Mouse (Mus musculus): ENCODE data around the gene S100g. TPM values are rescaled to one million over a fixed set of nuclear protein-coding genes. Genes with fewer than 3 reads are reported as not detected.

Gene S100g
- 1.4 and 3.1 TPM in 2 replicates for polyA plus RNA-seq (2012; rRNA removed)

- Histone ChIP-seq H3K27me3 (ENCODE audit: control insufficient read depth, insufficient read depth, low read length) (no peaks in the 10 kb centered on the region), H3K27ac (ENCODE audit: control insufficient read depth, insufficient read depth, low read length) (no peak within 1 kb of the TSS), H3K4me1 (replicated peaks; ENCODE audit: control insufficient read depth, insufficient read depth, low read length) (no peaks in the 10 kb centered on the region), H3K36me3 (ENCODE audit: control insufficient read depth, insufficient read depth, low read length) (no peaks in the 10 kb centered on the region), H3K4me3 (ENCODE audit: control insufficient read depth, insufficient read depth, low read length) (no peak within 1 kb of the TSS)
- TF ChIP-seq POLR2A (IDR thresholded peaks at IDR 0.05; ENCODE audit: control insufficient read depth, extremely low read depth, insufficient read depth, low read length, poor library complexity): no peak
- TF ChIP-seq CTCF (IDR thresholded peaks at IDR 0.05; ENCODE audit: borderline replicate concordance, control insufficient read depth, extremely low read depth, insufficient read depth, low read length, poor library complexity): no peak
- DNase-seq: no peak
- 94% methylated on average over 3 of the region's 3 CpGs for WGBS
Observed at GRCm38 (mm10) chrX:162964383-162964782, at the start of gene S100g. S100g (minus strand) TSS chrX:162964599.

DNA sequence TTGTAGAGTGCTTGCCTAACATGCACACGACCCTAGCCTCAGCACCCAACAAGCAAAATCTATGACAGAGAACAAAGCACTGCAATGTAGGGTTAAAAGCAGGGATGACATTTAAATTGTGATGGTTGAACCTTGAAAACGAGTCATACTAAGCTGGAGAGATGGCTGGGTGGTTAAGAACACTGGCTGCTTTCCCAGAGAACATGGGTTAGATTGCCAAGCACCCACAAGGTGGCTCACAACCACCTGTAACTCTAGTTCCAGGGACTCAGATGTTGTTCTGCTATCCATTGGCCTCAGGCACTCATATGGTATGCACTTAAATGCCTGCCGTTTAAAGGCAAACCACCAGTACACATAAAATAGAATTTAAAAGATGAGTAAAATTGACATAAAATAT, 27.7 kb upstream of the S100g start:
- no peak overlapping the region for H3K27ac ChIP-seq (ENCODE audit: control insufficient read depth, insufficient read depth, low read length)
- H3K4me1 ChIP-seq (replicated peaks; ENCODE audit: control insufficient read depth, insufficient read depth, low read length): no peaks in the 10 kb centered on the region
- TF ChIP-seq POLR2A (IDR thresholded peaks at IDR 0.05; ENCODE audit: control insufficient read depth, extremely low read depth, insufficient read depth, low read length, poor library complexity) (no peak), CTCF (IDR thresholded peaks at IDR 0.05; ENCODE audit: borderline replicate concordance, control insufficient read depth, extremely low read depth, insufficient read depth, low read length, poor library complexity) (no peak)
- DNase-seq: no peak
- H3K4me3 ChIP-seq (ENCODE audit: control insufficient read depth, insufficient read depth, low read length): no peak overlapping the region
- WGBS: 92% methylated on average over 3 of the region's 3 CpGs
- H3K36me3 ChIP-seq (ENCODE audit: control insufficient read depth, insufficient read depth, low read length): no peaks in the 10 kb centered on the region
- H3K27me3 ChIP-seq (ENCODE audit: control insufficient read depth, insufficient read depth, low read length): no peaks in the 10 kb centered on the region

- TF ChIP-seq POLR2A (IDR thresholded peaks at IDR 0.05; ENCODE audit: control insufficient read depth, extremely low read depth, insufficient read depth, low read length, poor library complexity) (no peak), CTCF (IDR thresholded peaks at IDR 0.05; ENCODE audit: borderline replicate concordance, control insufficient read depth, extremely low read depth, insufficient read depth, low read length, poor library complexity) (no peak)
- WGBS: 93% methylated on average over 4 of the region's 4 CpGs
- H3K27me3 ChIP-seq (ENCODE audit: control insufficient read depth, insufficient read depth, low read length): no peaks in the 10 kb centered on the region
Observed at GRCm38 (mm10) chrX:162991396-162991795, 27.0 kb upstream of the S100g start.

GRCm38 (mm10) chrX:162986876-162987495, 22.6 kb upstream of the S100g start:
- no peak for DNase-seq
- Histone ChIP-seq H3K27ac (ENCODE audit: control insufficient read depth, insufficient read depth, low read length) (no peak overlapping the region), H3K36me3 (ENCODE audit: control insufficient read depth, insufficient read depth, low read length) (no peaks in the 10 kb centered on the region), H3K4me1 (replicated peaks; ENCODE audit: control insufficient read depth, insufficient read depth, low read length) (no peaks in the 10 kb centered on the region), H3K4me3 (ENCODE audit: control insufficient read depth, insufficient read depth, low read length) (no peak overlapping the region), H3K27me3 (ENCODE audit: control insufficient read depth, insufficient read depth, low read length) (no peaks in the 10 kb centered on the region)
- TF ChIP-seq CTCF (IDR thresholded peaks at IDR 0.05; ENCODE audit: borderline replicate concordance, control insufficient read depth, extremely low read depth, insufficient read depth, low read length, poor library complexity) (no peak), POLR2A (IDR thresholded peaks at IDR 0.05; ENCODE audit: control insufficient read depth, extremely low read depth, insufficient read depth, low read length, poor library complexity) (no peak)
- 96% methylated on average over 10 of the region's 10 CpGs for WGBS

More at GRCm38 (mm10) chrX:162991396-162991795, 27.0 kb upstream of the S100g start:
- DNase-seq: no peak
- Histone ChIP-seq H3K4me1 (replicated peaks; ENCODE audit: control insufficient read depth, insufficient read depth, low read length) (no peaks in the 10 kb centered on the region), H3K36me3 (ENCODE audit: control insufficient read depth, insufficient read depth, low read length) (no peaks in the 10 kb centered on the region), H3K27ac (ENCODE audit: control insufficient read depth, insufficient read depth, low read length) (no peak overlapping the region), H3K4me3 (ENCODE audit: control insufficient read depth, insufficient read depth, low read length) (no peak overlapping the region)

DNA sequence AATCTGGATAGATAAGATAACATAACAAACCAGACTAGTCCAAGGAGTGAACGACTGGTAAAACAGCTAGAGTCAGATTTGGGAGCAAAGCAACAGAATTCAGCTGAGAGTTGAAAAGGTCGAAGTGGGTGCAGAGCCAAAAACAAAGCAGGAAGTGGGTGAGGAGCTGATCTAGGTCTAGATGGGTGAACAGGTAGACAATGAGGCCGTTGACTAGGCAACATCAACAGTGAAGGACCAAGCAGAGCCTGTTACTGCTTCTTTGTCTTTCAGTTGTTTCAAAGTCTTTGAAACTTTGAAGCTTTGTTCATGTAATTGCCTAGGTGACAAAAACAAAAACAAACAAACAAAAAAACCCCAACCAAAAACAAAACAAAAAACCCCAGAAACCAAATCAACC, 11.8 kb upstream of the S100g start:
- Histone ChIP-seq H3K4me1 (replicated peaks; ENCODE audit: control insufficient read depth, insufficient read depth, low read length) (no peaks in the 10 kb centered on the region), H3K36me3 (ENCODE audit: control insufficient read depth, insufficient read depth, low read length) (no peaks in the 10 kb centered on the region), H3K4me3 (ENCODE audit: control insufficient read depth, insufficient read depth, low read length) (no peak overlapping the region), H3K27me3 (ENCODE audit: control insufficient read depth, insufficient read depth, low read length) (no peaks in the 10 kb centered on the region), H3K27ac (ENCODE audit: control insufficient read depth, insufficient read depth, low read length) (no peak overlapping the region)
- TF ChIP-seq POLR2A (IDR thresholded peaks at IDR 0.05; ENCODE audit: control insufficient read depth, extremely low read depth, insufficient read depth, low read length, poor library complexity) (no peak), CTCF (IDR thresholded peaks at IDR 0.05; ENCODE audit: borderline replicate concordance, control insufficient read depth, extremely low read depth, insufficient read depth, low read length, poor library complexity) (no peak)
- 84% methylated on average over 3 of the region's 3 CpGs for WGBS
- no peak for DNase-seq

GRCm38 (mm10) chrX:162967456-162967855, 3.1 kb upstream of the S100g start:
- no peak for TF ChIP-seq POLR2A (IDR thresholded peaks at IDR 0.05; ENCODE audit: control insufficient read depth, extremely low read depth, insufficient read depth, low read length, poor library complexity)
- Histone ChIP-seq H3K4me3 (ENCODE audit: control insufficient read depth, insufficient read depth, low read length) (no peak overlapping the region), H3K27me3 (ENCODE audit: control insufficient read depth, insufficient read depth, low read length) (no peaks in the 10 kb centered on the region), H3K27ac (ENCODE audit: control insufficient read depth, insufficient read depth, low read length) (no peak overlapping the region), H3K36me3 (ENCODE audit: control insufficient read depth, insufficient read depth, low read length) (no peaks in the 10 kb centered on the region), H3K4me1 (replicated peaks; ENCODE audit: control insufficient read depth, insufficient read depth, low read length) (no peaks in the 10 kb centered on the region)
- DNase-seq: no peak
- 89% methylated on average over 8 of the region's 8 CpGs for WGBS

DNA sequence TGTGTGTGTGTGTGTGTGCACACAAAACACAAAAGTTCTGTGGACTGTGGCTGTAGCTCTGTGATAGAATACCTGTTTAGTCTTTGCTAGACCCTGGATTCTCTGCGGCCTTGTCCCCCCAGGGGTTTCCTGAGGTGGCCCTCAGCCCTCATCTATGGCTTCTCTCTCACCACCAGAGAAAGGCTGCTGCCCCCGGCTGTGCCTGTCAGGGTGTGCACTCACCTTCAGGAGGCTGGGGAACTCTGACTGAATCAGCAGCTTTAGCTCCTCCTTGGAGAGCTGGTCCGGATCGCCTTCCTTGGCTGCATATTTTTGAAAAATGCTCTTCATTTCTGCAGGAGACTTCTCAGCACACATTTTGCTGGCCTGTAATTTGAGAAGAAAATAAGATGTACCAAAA, 559 bp downstream of the S100g start:
- 94% methylated on average over 4 of the region's 4 CpGs for WGBS
- TF ChIP-seq CTCF (IDR thresholded peaks at IDR 0.05; ENCODE audit: borderline replicate concordance, control insufficient read depth, extremely low read depth, insufficient read depth, low read length, poor library complexity) (no peak), POLR2A (IDR thresholded peaks at IDR 0.05; ENCODE audit: control insufficient read depth, extremely low read depth, insufficient read depth, low read length, poor library complexity) (no peak)
- DNase-seq: no peak

More for the DNA sequence above, 559 bp downstream of the S100g start:
- Histone ChIP-seq H3K27me3 (ENCODE audit: control insufficient read depth, insufficient read depth, low read length) (no peaks in the 10 kb centered on the region), H3K4me3 (ENCODE audit: control insufficient read depth, insufficient read depth, low read length) (no peak overlapping the region), H3K4me1 (replicated peaks; ENCODE audit: control insufficient read depth, insufficient read depth, low read length) (no peaks in the 10 kb centered on the region), H3K27ac (ENCODE audit: control insufficient read depth, insufficient read depth, low read length) (no peak overlapping the region), H3K36me3 (ENCODE audit: control insufficient read depth, insufficient read depth, low read length) (no peaks in the 10 kb centered on the region)
